Mouse (Mus musculus) kidney, postnatal 0 days (tissue): ENCODE results near the gene Med8. TPM values are rescaled to one million over a fixed set of nuclear protein-coding genes. Genes with fewer than 3 reads are reported as not detected.

Experiments
- ATAC-seq: fragments of 200-750 bp; cut with Nextera tagmentation; replicated peaks from 2 replicates; pipeline ENCODE4 v1.8.0; 2017; ENCODE audit warnings: low read depth, moderate number of reproducible peaks, moderate TSS enrichment, moderate library complexity; ENCODE audit not compliant: low FRiP score
- DNase-seq: peaks from one replicate; pipeline ENCODE4 v3.0.0-alpha.2; 2016; ENCODE audit warnings: low spot score
- H3K27ac ChIP-seq: fragments of 300-500 bp; sonication (generic); 2 replicates; pipeline ENCODE4 v1.5.1; 2014; ENCODE audit warnings: mild to moderate bottlenecking
- H3K27me3 ChIP-seq: fragments of 300-500 bp; sonication (generic); 2 replicates; pipeline ENCODE4 v1.6.1; 2014; ENCODE audit warnings: low read length, mixed read lengths; ENCODE audit not compliant: insufficient read depth
- H3K36me3 ChIP-seq: fragments of 300-500 bp; sonication (generic); 2 replicates; pipeline ENCODE4 v1.6.1; 2014; ENCODE audit warnings: low read length, mixed read lengths; ENCODE audit not compliant: insufficient read depth
- H3K4me1 ChIP-seq: fragments of 300-500 bp; sonication (generic); replicated peaks from 2 replicates; pipeline ENCODE4 v1.6.1; 2014; ENCODE audit warnings: antibody characterized with exemption, low read length, mixed read lengths; ENCODE audit not compliant: insufficient read depth
- H3K4me2 ChIP-seq: fragments of 300-500 bp; sonication (generic); 2 replicates; pipeline ENCODE4 v1.6.1; 2014; ENCODE audit warnings: mild to moderate bottlenecking, low read length, moderate library complexity, mixed read lengths
- H3K4me3 ChIP-seq: fragments of 300-500 bp; sonication (generic); replicated peaks from 2 replicates; pipeline ENCODE4 v1.5.1; 2014; ENCODE audit warnings: low read depth, low read length
- H3K9ac ChIP-seq: fragments of 300-500 bp; sonication (generic); 2 replicates; pipeline ENCODE4 v1.6.1; 2014; ENCODE audit warnings: low read depth, low read length
- H3K9me3 ChIP-seq: fragments of 300-500 bp; sonication (generic); replicated peaks from 2 replicates; pipeline ENCODE4 v1.6.1; 2016; ENCODE audit warnings: low read length, inconsistent platforms, mixed read lengths
- CTCF ChIP-seq: IDR thresholded peaks from 2 replicates; pipeline ENCODE4 v1.5.1; 2016; ENCODE audit warnings: antibody characterized with exemption, low read depth, mild to moderate bottlenecking, moderate library complexity
- WGBS: fragments of 180-500 bp; shearing (Covaris S2); extraction: QIAGEN DNeasy Blood & Tissue Kit; methylation state at CpG from one replicate; pipeline ENCODE4 v1.1.7; 2014; 5-methylcytosine and 5-hydroxymethylcytosine counted together
- polyA plus RNA-seq: library from polyadenylated mRNA; unstranded; fragments of >200 nt; fragmentation: Nextera tagmentation; extraction: Ambion mirVana; gene quantifications from 2 replicates; pipeline ENCODE4 v1.2.1, GENCODE M21; 2015

Med8 gene
- polyA plus RNA-seq, 1 experiment from 2014 or later, result 89.6 TPM

GRCm38 (mm10) chr4:118424541-118425160 lies 15.5 kb downstream of the Med8 start:
- peaks cover 16% of the 10 kb centered on the region for H3K4me1 ChIP-seq
- peaks cover 6% of the 10 kb centered on the region; the same call in 1 of the 2 replicates for H3K36me3 ChIP-seq
- H3K9me3 ChIP-seq, result no peaks in the 10 kb centered on the region
- ATAC-seq (no peak), DNase-seq (no peak)
- no peak overlapping the region for H3K4me3 ChIP-seq
- no peak overlapping the region for H3K4me2 ChIP-seq
- no peaks in the 10 kb centered on the region for H3K27me3 ChIP-seq
- 80% methylated on average over 4 of the region's 4 CpGs for WGBS
- H3K9ac ChIP-seq, result no peak overlapping the region
- no peak for TF ChIP-seq CTCF
- no peak overlapping the region for H3K27ac ChIP-seq

- H3K9ac ChIP-seq, result no peak overlapping the region
- no peak for TF ChIP-seq CTCF
Measured at GRCm38 (mm10) chr4:118425374-118425773, 16.2 kb downstream of the Med8 start.

GRCm38 (mm10) chr4:118427415-118427767 lies 18.3 kb downstream of the Med8 start:
- peak overlapping the region; percentile 56 for H3K4me3 ChIP-seq
- ATAC-seq (no peak), DNase-seq (no peak)
- WGBS, result 0% methylated on average over 5 of the region's 5 CpGs
- no peak for TF ChIP-seq CTCF
- peak overlapping the region; percentile 76 for H3K27ac ChIP-seq
- H3K4me1 ChIP-seq, result peaks cover 24% of the 10 kb centered on the region
- peaks cover 19% of the 10 kb centered on the region for H3K36me3 ChIP-seq
- peak overlapping the region; percentile 63 for H3K9ac ChIP-seq
- peak overlapping the region; percentile 60 for H3K4me2 ChIP-seq
- H3K27me3 ChIP-seq, result no peaks in the 10 kb centered on the region
- no peaks in the 10 kb centered on the region for H3K9me3 ChIP-seq

More at GRCm38 (mm10) chr4:118425374-118425773, 16.2 kb downstream of the Med8 start:
- 94% methylated on average over 1 of the region's 1 CpGs for WGBS
- Histone ChIP-seq H3K27ac (no peak overlapping the region), H3K27me3 (no peaks in the 10 kb centered on the region), H3K36me3 (peaks cover 3% of the 10 kb centered on the region; the same call in 1 of the 2 replicates), H3K9me3 (no peaks in the 10 kb centered on the region), H3K4me3 (no peak overlapping the region), H3K4me1 (peaks cover 23% of the 10 kb centered on the region), H3K4me2 (no peak overlapping the region)
- DNase-seq (no peak), ATAC-seq (no peak)

- under 1% methylated on average over 23 of the region's 31 CpGs for WGBS
- H3K27me3 ChIP-seq, result no peaks in the 10 kb centered on the region
- ATAC-seq (peak; percentile 93), DNase-seq (peak; percentile 97)
- peaks cover 24% of the 10 kb centered on the region for H3K4me1 ChIP-seq
- H3K27ac ChIP-seq, result peak within 1 kb of the TSS; percentile 76
- peak within 1 kb of the TSS; percentile 56 for H3K4me3 ChIP-seq
- peak; percentile 63 for TF ChIP-seq CTCF
- peak within 1 kb of the TSS; percentile 60 for H3K4me2 ChIP-seq
- peaks cover 24% of the 10 kb centered on the region for H3K36me3 ChIP-seq
- peak within 1 kb of the TSS; percentile 74 for H3K9ac ChIP-seq
- H3K9me3 ChIP-seq, result no peaks in the 10 kb centered on the region
Measured at GRCm38 (mm10) chr4:118427768-118428451, 18.8 kb downstream of the Med8 start, which contains the start of gene Elovl1. Elovl1 (plus strand) TSS chr4:118428093.

- Histone ChIP-seq H3K4me3 (peak overlapping the region; percentile 56), H3K9me3 (no peaks in the 10 kb centered on the region), H3K9ac (peak overlapping the region; percentile 74), H3K4me2 (peak overlapping the region; percentile 60), H3K27me3 (no peaks in the 10 kb centered on the region), H3K27ac (peak overlapping the region; percentile 76), H3K36me3 (peaks cover 28% of the 10 kb centered on the region), H3K4me1 (peaks cover 24% of the 10 kb centered on the region)
- ATAC-seq (0 out of 2 replicates have a peak, but pooled peaks have one; percentile 1), DNase-seq (peak; percentile 33)
- TF ChIP-seq CTCF, result no peak
- WGBS, result 32% methylated on average over 15 of the region's 15 CpGs
Measured at GRCm38 (mm10) chr4:118428531-118429214, 19.5 kb downstream of the Med8 start.

GRCm38 (mm10) chr4:118429215-118429895 lies 20.2 kb downstream of the Med8 start:
- DNase-seq, result no peak

More at GRCm38 (mm10) chr4:118429215-118429895, 20.2 kb downstream of the Med8 start:
- peak overlapping the region; percentile 56; the same call in 1 of the 2 replicates for H3K4me3 ChIP-seq
- 42% methylated on average over 7 of the region's 7 CpGs for WGBS
- peaks cover 28% of the 10 kb centered on the region for H3K36me3 ChIP-seq
- no peak for ATAC-seq
- H3K27ac ChIP-seq, result peak overlapping the region; percentile 76
- H3K9ac ChIP-seq, result peak overlapping the region; percentile 74; the same call in 1 of the 2 replicates
- H3K4me2 ChIP-seq, result peak overlapping the region; percentile 60
- peaks cover 24% of the 10 kb centered on the region for H3K4me1 ChIP-seq
- H3K9me3 ChIP-seq, result no peaks in the 10 kb centered on the region
- no peak for TF ChIP-seq CTCF
- H3K27me3 ChIP-seq, result no peaks in the 10 kb centered on the region
